Comparison of ENCODE assay signal across 8 mouse cellular contexts in genomic region chr4:135494521-135495396, GRCm38 (mm10). TPM values are rescaled to one million over a fixed set of nuclear protein-coding genes. Genes with fewer than 3 reads are reported as not detected.
DNase-seq lines count a peak whose midpoint lies in the region; ATAC-seq lines count a peak whose summit lies in the region.

Stpg1 (plus strand) TSS chr4:135494790.
Nipal3 (minus strand) TSS chr4:135495038.

- H3K9me3 ChIP-seq in heart, embryonic 13.5 days = no peaks in the 10 kb centered on the region
- H3K9me3 ChIP-seq in liver, embryonic 12.5 days (replicated peaks) = no peaks in the 10 kb centered on the region
- no peaks in the 10 kb centered on the region for H3K9me3 ChIP-seq in stomach, embryonic 16.5 days (replicated peaks; ENCODE audit: control insufficient read depth, low read length)

- peaks cover 11% of the 10 kb centered on the region for H3K36me3 ChIP-seq in heart, embryonic 13.5 days
- peaks cover 13% of the 10 kb centered on the region for H3K36me3 ChIP-seq in liver, embryonic 12.5 days
- H3K36me3 ChIP-seq in stomach, embryonic 16.5 days (ENCODE audit: control insufficient read depth, insufficient read depth, low read length) = no peaks in the 10 kb centered on the region

- WGBS in heart, embryonic 13.5 days = under 1% methylated on average over 52 of the region's 53 CpGs
- WGBS in liver, embryonic 12.5 days (ENCODE audit: insufficient replicate concordance) = under 1% methylated on average over 53 of the region's 53 CpGs
- WGBS in stomach, embryonic 16.5 days = under 1% methylated on average over 53 of the region's 53 CpGs

- H3K4me3 ChIP-seq in brown adipose tissue, adult 24 weeks (ENCODE audit: insufficient read depth, low read depth, low read length) = peak within 1 kb of the TSS; percentile 84
- H3K4me3 ChIP-seq in heart, embryonic 13.5 days = peak within 1 kb of the TSS; percentile 90
- H3K4me3 ChIP-seq in liver, embryonic 12.5 days = peak within 1 kb of the TSS; percentile 68
- H3K4me3 ChIP-seq in stomach, embryonic 16.5 days (replicated peaks; ENCODE audit: low read length) = peak within 1 kb of the TSS; percentile 68

- H3K27ac ChIP-seq in brown adipose tissue, adult 24 weeks (replicated peaks; ENCODE audit: low read depth, low read length) = no peak within 1 kb of the TSS
- peak within 1 kb of the TSS; percentile 46; the same call in 1 of the 2 replicates for H3K27ac ChIP-seq in heart, embryonic 13.5 days (replicated peaks)
- peak within 1 kb of the TSS; percentile 75 for H3K27ac ChIP-seq in liver, embryonic 12.5 days
- H3K27ac ChIP-seq in stomach, embryonic 16.5 days (ENCODE audit: low read length) = peak within 1 kb of the TSS; percentile 87

- H3K27me3 ChIP-seq in heart, embryonic 13.5 days (replicated peaks) = peaks cover 3% of the 10 kb centered on the region; the same call in 1 of the 2 replicates
- no peaks in the 10 kb centered on the region for H3K27me3 ChIP-seq in liver, embryonic 12.5 days (replicated peaks)
- H3K27me3 ChIP-seq in stomach, embryonic 16.5 days (ENCODE audit: control insufficient read depth, insufficient read depth, low read length) = no peaks in the 10 kb centered on the region

- peak; percentile 94 for ATAC-seq in heart, embryonic 13.5 days (ENCODE audit: extremely low read depth, insufficient number of reproducible peaks, low FRiP score, low TSS enrichment)
- peak; percentile 99 for ATAC-seq in liver, embryonic 12.5 days
- peak; percentile 98 for ATAC-seq in stomach, embryonic 16.5 days (ENCODE audit: insufficient read depth, low FRiP score)

- H3K9ac ChIP-seq in heart, embryonic 13.5 days = peak within 1 kb of the TSS; percentile 83
- H3K9ac ChIP-seq in liver, embryonic 12.5 days = peak within 1 kb of the TSS; percentile 75
- H3K9ac ChIP-seq in stomach, embryonic 16.5 days (ENCODE audit: low read length) = peak within 1 kb of the TSS; percentile 75

- peak; percentile 96 for DNase-seq in CD4-positive, CD25-positive, alpha-beta regulatory T cell, adult 2 months (ENCODE audit: low read depth, low spot score)
- peak; percentile 79 for DNase-seq in fat pad, adult 2 months (ENCODE audit: extremely low read depth, low read depth, low spot score)
- peak; percentile 94 for DNase-seq in kidney, postnatal 10 days
- DNase-seq in neural tube, embryonic 10.5 days (ENCODE audit: extremely low spot score, low spot score) = peak; percentile 85

- H3K4me1 ChIP-seq in brown adipose tissue, adult 24 weeks (ENCODE audit: control insufficient read depth, insufficient read depth, insufficient read length, low read length) = peaks cover 6% of the 10 kb centered on the region; the same call in 1 of the 2 replicates
- peaks cover 20% of the 10 kb centered on the region for H3K4me1 ChIP-seq in heart, embryonic 13.5 days
- H3K4me1 ChIP-seq in liver, embryonic 12.5 days = peaks cover 42% of the 10 kb centered on the region
- 0 out of 2 replicates have a peak, but pooled peaks cover 5% of the 10 kb centered on the region for H3K4me1 ChIP-seq in stomach, embryonic 16.5 days (ENCODE audit: control insufficient read depth, insufficient read depth, low read length)

- H3K4me2 ChIP-seq in heart, embryonic 13.5 days = peak within 1 kb of the TSS; percentile 90
- peak within 1 kb of the TSS; percentile 87 for H3K4me2 ChIP-seq in liver, embryonic 12.5 days
- H3K4me2 ChIP-seq in stomach, embryonic 16.5 days (ENCODE audit: low read depth, low read length) = peak within 1 kb of the TSS; percentile 78

RNA-seq across cellular contexts. Expression of gene Stpg1, which starts in this region (rescaled TPM):
- polyA plus RNA-seq in brown adipose tissue, adult 24 weeks (2012; ENCODE audit: insufficient read depth, insufficient read length, missing spikeins) = 0.52 TPM in 1 of 2 replicates, not detected in the other
- 0.11 and 0.32 TPM in 2 replicates for polyA plus RNA-seq in heart, embryonic 13.5 days (2015; fragmentation: Nextera tagmentation; extraction: Ambion mirVana)
- 0.14 TPM in 1 of 2 replicates, not detected in the other for polyA plus RNA-seq in liver, embryonic 12.5 days (2016; fragmentation: Nextera tagmentation; extraction: Ambion mirVana)
- polyA plus RNA-seq in stomach, embryonic 16.5 days (2015; fragmentation: Nextera tagmentation; extraction: Ambion mirVana) = 0.17 and 0.29 TPM in 2 replicates

RNA-seq across cellular contexts. Expression of gene Nipal3, which starts in this region (rescaled TPM):
- 6.5 and 8.5 TPM in 2 replicates for polyA plus RNA-seq in brown adipose tissue, adult 24 weeks (2012; ENCODE audit: insufficient read depth, insufficient read length, missing spikeins)
- polyA plus RNA-seq in heart, embryonic 13.5 days (2015; fragmentation: Nextera tagmentation; extraction: Ambion mirVana) = 3.0 and 3.2 TPM in 2 replicates
- 2.8 and 3.6 TPM in 2 replicates for polyA plus RNA-seq in liver, embryonic 12.5 days (2016; fragmentation: Nextera tagmentation; extraction: Ambion mirVana)
- polyA plus RNA-seq in stomach, embryonic 16.5 days (2015; fragmentation: Nextera tagmentation; extraction: Ambion mirVana) = 4.7 and 4.8 TPM in 2 replicates
